Mouse (Mus musculus): Measurements from ENCODE around the gene Ireb2. TPM values are rescaled to one million over a fixed set of nuclear protein-coding genes. Genes with fewer than 3 reads are reported as not detected.
A peak's percentile ranks its signal among the peaks of the same experiment; 100 is the strongest.

Ireb2 gene
- polyA plus RNA-seq, 1 experiment from 2014 or later = 27.8 TPM

DNA sequence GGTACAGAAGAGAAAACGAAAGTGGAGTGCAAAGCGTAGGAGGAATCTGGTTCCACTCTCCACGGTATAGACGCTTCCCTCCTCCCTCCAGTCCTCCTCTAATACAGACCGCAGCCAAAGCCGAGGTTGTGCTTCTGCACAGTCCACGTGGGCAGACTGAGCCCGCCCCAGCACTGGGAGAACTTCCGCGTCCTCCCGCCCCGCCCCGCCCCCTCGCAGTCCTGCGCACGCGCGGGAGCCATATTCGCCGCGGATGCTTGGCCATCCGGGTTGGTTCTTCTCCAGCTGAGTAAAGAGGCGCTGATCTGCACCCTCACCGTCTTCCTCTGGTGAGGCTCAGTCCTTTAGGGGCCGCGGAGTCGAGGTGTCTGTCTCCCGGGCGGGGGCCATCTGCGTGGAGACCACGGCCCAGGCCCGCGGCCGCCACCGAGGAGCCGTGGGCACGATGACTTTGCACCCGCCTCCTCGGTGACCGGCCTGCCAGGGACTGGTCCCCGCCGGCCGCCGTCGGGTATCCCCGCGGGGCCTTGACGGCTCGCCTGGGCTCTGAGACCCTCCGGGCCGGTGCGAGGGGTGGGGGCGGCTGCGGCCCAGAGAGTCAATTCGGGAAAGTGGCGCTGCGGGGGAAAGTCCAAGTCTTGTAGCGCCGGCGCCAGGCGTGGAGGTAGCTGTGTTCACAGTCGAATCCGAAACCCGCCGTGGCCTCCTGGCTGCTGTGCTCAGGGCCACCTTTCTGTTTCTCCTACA, 87.2 kb downstream of the Ireb2 start, which contains the start of the genes Psma4 and AY074887:
Gene Psma4, plus strand, starts transcription at position 216 of the 747 bp plus-strand sequence.
Gene AY074887, minus strand, starts transcription at position 424 of the 747 bp plus-strand sequence.
- WGBS = under 1% methylated on average over 64 of the region's 65 CpGs
- ATAC-seq = peak; percentile 100

DNA sequence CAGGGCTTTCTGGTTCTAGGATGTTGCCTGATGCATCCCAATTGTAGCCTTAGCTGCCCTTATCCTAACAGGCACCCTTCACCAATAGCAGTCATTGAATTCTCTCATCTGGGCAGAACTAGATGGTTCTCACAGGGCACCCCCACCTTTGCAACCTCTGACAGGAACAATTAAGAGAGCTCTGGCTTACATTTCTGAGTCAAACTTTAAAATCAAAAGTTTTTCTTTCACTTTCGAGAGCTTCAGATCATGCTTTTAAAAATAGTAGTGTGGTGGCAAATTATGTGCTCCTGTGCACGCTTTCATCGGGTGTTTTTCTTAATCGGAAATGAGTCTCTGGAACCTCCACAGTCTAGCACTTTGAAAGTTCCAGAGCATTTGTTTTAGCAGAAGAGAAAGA, 97.5 kb downstream of the Ireb2 start:
- no peaks in the 10 kb centered on the region for H3K9me3 ChIP-seq
- no peak overlapping the region for H3K4me2 ChIP-seq (replicated peaks)
- no peak for ATAC-seq
- H3K4me1 ChIP-seq (replicated peaks) = no peaks in the 10 kb centered on the region
- H3K4me3 ChIP-seq (replicated peaks) = no peak overlapping the region
- peaks cover 23% of the 10 kb centered on the region for H3K36me3 ChIP-seq
- no peaks in the 10 kb centered on the region for H3K27me3 ChIP-seq (replicated peaks)
- WGBS = 92% methylated on average over 4 of the region's 4 CpGs
- H3K27ac ChIP-seq = no peak overlapping the region
- H3K9ac ChIP-seq = no peak overlapping the region

More for the DNA sequence above, 87.2 kb downstream of the Ireb2 start, which contains the start of the genes Psma4 and AY074887:
- peaks cover 8% of the 10 kb centered on the region for H3K4me1 ChIP-seq (replicated peaks)
- peak within 1 kb of the TSS; percentile 89 for H3K4me3 ChIP-seq (replicated peaks)
- peak within 1 kb of the TSS; percentile 59 for H3K4me2 ChIP-seq (replicated peaks)
- H3K9me3 ChIP-seq = no peaks in the 10 kb centered on the region
- 0 out of 2 replicates have a peak, but pooled peaks cover 6% of the 10 kb centered on the region for H3K36me3 ChIP-seq
- no peaks in the 10 kb centered on the region for H3K27me3 ChIP-seq (replicated peaks)
- H3K9ac ChIP-seq = peak within 1 kb of the TSS; percentile 88
- peak within 1 kb of the TSS; percentile 94 for H3K27ac ChIP-seq

Other genes starting within 250 kb of the Ireb2 start
- 0.16 and 0.52 TPM in 2 replicates for gene Acsbg1, start 201.9 kb upstream of the Ireb2 start, polyA plus RNA-seq (2015; fragmentation: Nextera tagmentation; extraction: Ambion mirVana)
- gene Dnaja4, start 164.9 kb upstream of the Ireb2 start, polyA plus RNA-seq (2015; fragmentation: Nextera tagmentation; extraction: Ambion mirVana) = 4.1 and 4.3 TPM in 2 replicates
- gene Wdr61, start 129.3 kb upstream of the Ireb2 start, polyA plus RNA-seq (2015; fragmentation: Nextera tagmentation; extraction: Ambion mirVana) = 149 and 152 TPM in 2 replicates
- gene Crabp1, start 99.0 kb upstream of the Ireb2 start, polyA plus RNA-seq (2015; fragmentation: Nextera tagmentation; extraction: Ambion mirVana) = 16.5 and 16.7 TPM in 2 replicates
- 2.4 and 2.6 TPM in 2 replicates for gene Hykk, start 53.5 kb downstream of the Ireb2 start, polyA plus RNA-seq (2015; fragmentation: Nextera tagmentation; extraction: Ambion mirVana)
- 305 TPM in 2 replicates for gene Psma4, start 87.0 kb downstream of the Ireb2 start, polyA plus RNA-seq (2015; fragmentation: Nextera tagmentation; extraction: Ambion mirVana)
- gene AY074887, start 87.2 kb downstream of the Ireb2 start, polyA plus RNA-seq (2015; fragmentation: Nextera tagmentation; extraction: Ambion mirVana) = 0.68 and 1.0 TPM in 2 replicates
- gene Chrna5, start 117.1 kb downstream of the Ireb2 start, polyA plus RNA-seq (2015; fragmentation: Nextera tagmentation; extraction: Ambion mirVana) = 2.8 and 3.1 TPM in 2 replicates
- gene Chrna3, start 162.8 kb downstream of the Ireb2 start, polyA plus RNA-seq (2015; fragmentation: Nextera tagmentation; extraction: Ambion mirVana) = 11.4 and 12.3 TPM in 2 replicates
- gene Chrnb4, start 185.0 kb downstream of the Ireb2 start, polyA plus RNA-seq (2015; fragmentation: Nextera tagmentation; extraction: Ambion mirVana) = 4.8 and 5.5 TPM in 2 replicates